Mouse (Mus musculus): Measurements from ENCODE around the gene Fgf7. TPM values are rescaled to one million over a fixed set of nuclear protein-coding genes. Genes with fewer than 3 reads are reported as not detected.

Fgf7 gene
- 1 to 10 TPM; 1.5 to 1.7 TPM for total RNA-seq (2021)

DNA sequence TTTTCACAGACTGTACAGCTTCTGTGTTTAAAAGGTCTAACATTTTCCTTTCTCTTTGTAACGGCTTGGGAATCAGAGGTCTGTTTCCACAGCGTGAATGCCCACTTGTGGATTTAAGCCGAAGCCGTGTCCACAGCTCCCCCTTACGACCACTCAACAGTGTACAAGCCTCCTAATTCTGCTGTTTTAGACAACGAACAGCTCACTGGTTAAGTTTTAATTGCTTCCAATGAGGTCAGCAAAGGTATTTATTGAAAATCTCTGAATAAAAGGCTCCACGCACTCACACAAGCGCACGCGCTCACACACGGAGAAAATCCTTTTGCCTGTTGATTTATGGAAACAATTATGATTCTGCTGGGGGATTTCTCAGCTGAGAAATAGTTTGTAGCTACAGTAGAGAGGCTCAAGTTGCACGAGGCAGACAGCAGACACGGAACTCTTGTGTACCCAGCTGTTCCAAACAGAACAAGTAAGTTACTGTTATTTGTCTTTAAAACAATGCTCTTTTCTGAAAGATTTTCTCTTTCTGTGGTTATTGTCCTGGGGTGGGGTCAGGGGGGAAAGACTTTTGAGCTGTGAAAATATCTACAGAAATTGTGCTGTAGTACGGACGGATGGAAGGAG lies at the start of gene Fgf7:
Gene Fgf7 (plus strand): TSS at position 280 of the 627 bp plus-strand sequence.
- intact Hi-C loops (cut with DNase I) = loop anchor here (2.0 kb wide), 1 partner anchor 142 kb away; no protein-coding TSS in a partner anchor
- no peak for DNase-seq (ENCODE audit: low spot score)

DNA sequence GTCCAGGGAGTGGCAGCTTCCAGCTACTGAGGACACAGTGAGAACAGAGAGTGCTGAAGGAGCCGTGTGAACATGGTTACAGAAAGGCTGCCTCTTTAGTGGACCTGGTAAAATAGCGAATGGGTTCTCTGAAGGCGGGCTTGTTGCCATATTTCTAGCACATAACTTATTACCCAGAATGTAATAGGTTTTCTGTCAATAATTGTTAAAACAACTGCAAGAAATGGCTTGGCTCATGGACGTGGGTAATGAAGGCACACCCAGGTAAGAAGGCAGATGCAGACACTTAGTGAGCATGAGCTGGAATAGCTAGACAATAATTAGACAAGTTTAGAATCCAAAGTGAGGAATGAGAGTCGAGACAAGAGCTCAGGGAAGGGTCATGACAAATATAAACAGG lies 32.2 kb upstream of the Fgf7 start:
- intact Hi-C loops (cut with DNase I) = loop anchor here (10.0 kb wide), 1 partner anchor 423 kb away; no protein-coding TSS in a partner anchor
- no peak for DNase-seq (ENCODE audit: low spot score)

- intact Hi-C loops (cut with DNase I) = loop anchor here (5.0 to 10.0 kb wide), 4 partner anchors 241 to 516 kb away; no protein-coding TSS in a partner anchor
- DNase-seq (ENCODE audit: low spot score) = no peak
Observed at GRCm38 (mm10) chr2:126006088-126006487, 28.4 kb upstream of the Fgf7 start.

- intact Hi-C loops (cut with DNase I) = loop anchor here (5.0 to 10.0 kb wide), 4 partner anchors 241 to 516 kb away; no protein-coding TSS in a partner anchor
- DNase-seq (ENCODE audit: low spot score) = no peak
Observed at GRCm38 (mm10) chr2:126006742-126007141, 27.7 kb upstream of the Fgf7 start.

GRCm38 (mm10) chr2:126014989-126015710 lies 19.3 kb upstream of the Fgf7 start:
- intact Hi-C loops (cut with DNase I) = no loop called here
- no peak for DNase-seq (ENCODE audit: low spot score)

GRCm38 (mm10) chr2:126015763-126016473 lies 18.5 kb upstream of the Fgf7 start:
- no peak for DNase-seq (ENCODE audit: low spot score)
- intact Hi-C loops (cut with DNase I) = no loop called here

DNA sequence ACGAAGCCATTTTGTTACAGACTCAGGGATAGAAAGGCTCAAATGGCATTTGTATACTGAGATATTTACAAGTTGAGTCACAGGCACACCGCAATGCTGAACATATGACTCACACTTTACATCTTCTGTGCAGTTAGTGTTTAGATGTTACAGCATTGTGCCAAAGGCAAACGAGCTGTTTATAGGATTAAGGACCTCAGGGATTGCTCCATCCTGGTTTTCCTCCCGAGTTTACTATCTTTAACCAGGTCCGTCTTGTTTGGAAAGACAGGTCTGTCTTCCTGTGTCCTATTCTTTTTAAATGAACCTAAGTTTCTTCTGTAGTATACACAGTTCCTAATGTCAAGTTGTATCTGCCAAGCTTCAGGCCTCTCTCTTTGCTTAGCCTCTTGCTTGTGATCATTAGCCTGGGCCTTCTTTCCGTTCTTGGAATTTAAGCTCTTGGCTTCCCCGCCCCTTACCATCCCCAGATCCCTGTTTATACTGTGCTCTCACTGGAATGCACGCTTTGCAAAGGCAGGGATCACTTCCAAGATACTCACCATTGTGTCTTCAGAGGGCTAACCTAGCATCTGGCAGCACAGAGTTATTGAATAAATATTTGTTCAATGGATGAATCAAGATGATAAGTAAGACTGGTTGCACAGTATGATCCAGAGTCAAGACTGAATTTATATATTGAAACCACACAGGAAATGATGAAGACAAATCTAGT lies 3.1 kb upstream of the Fgf7 start:
- intact Hi-C loops (cut with DNase I) = no loop called here
- no peak for DNase-seq (ENCODE audit: low spot score)

- DNase-seq (ENCODE audit: low spot score) = no peak
- intact Hi-C loops (cut with DNase I) = no loop called here
Observed at GRCm38 (mm10) chr2:126033114-126033972, 1.1 kb upstream of the Fgf7 start.

DNA sequence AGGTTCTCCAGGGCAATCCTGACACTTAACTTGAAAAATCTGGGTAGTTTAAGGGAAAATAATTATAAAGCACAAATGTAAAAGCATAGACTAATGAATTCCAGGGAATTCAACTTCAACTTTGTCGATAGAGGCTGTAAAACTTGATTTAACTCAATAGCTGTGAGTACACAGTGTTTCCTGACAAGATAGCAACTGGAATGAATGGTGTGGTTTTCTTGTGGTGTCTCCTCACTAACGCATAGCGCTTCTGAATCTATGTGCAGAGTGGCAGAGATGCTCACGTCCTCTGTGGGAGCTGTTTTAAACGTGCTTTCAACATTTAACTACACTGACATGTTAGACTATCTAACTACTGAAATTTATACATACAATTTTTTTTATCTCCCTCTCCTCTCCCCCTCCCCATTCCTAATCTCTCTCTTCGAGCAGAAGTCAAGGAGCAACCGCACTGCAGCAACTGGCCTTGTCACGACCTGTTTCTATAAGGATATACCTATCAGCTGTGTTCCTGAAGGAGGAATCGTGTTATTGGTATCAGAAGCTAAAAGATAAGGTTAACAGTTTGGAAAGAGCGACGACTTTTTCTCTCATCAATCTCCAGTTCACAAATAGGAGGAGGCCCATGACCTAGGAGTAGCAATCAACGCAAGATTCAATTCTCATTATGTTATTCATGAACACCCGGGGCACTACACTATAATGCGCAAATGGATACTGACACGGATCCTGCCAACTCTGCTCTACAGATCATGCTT lies 734 bp downstream of the Fgf7 start:
- no peak for DNase-seq (ENCODE audit: low spot score)
- intact Hi-C loops (cut with DNase I) = loop anchor here (2.0 kb wide), 1 partner anchor 142 kb away; no protein-coding TSS in a partner anchor

DNA sequence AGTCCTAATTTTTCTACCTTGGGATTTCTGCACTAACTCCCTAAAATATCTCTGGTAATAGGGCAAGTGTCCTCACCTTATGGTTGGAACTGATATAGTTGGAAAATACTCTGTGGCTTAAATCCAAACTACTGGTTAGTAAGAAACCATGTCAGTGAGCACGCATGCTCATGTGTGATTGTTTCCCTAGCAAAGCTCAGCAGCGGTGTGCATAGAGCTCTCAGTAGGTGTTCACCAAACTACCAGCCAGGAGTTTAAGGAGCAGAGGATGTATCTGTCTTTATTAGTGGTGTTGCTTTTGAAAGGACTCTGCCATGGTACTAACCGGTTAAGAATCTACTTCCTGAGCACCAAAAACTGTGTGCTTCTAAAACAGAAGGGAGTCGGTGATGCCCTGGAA lies 1.7 kb downstream of the Fgf7 start:
- DNase-seq (ENCODE audit: low spot score) = no peak
- intact Hi-C loops (cut with DNase I) = no loop called here

- intact Hi-C loops (cut with DNase I) = no loop called here
Observed at GRCm38 (mm10) chr2:126038221-126039000, 4.0 kb downstream of the Fgf7 start.

GRCm38 (mm10) chr2:126039414-126039891 lies 5.0 kb downstream of the Fgf7 start:
- intact Hi-C loops (cut with DNase I) = no loop called here
- DNase-seq (ENCODE audit: low spot score) = peak; percentile 28

More at GRCm38 (mm10) chr2:126038221-126039000, 4.0 kb downstream of the Fgf7 start:
- no peak for DNase-seq (ENCODE audit: low spot score)

DNA sequence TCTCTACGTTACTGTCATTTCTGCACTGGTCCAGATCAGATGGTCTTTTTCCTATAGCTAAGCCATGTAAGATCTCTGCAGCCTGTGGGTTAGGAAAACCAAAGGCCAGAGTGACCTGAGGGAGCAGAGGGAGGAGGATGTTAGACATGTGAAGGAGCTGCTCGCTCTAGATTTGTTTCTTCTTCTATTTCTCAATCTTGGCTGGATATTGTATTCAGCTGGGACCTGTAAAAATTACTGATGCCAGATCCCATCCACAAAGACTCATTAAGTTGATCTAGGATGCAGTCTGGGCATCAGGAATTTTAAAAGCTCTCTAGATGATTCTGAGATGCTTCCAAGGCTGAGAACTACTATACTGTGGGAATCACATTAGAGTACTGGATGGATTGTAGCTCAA lies 6.2 kb downstream of the Fgf7 start:
- DNase-seq (ENCODE audit: low spot score) = no peak
- intact Hi-C loops (cut with DNase I) = no loop called here

GRCm38 (mm10) chr2:126041237-126041636 lies 6.8 kb downstream of the Fgf7 start:
- DNase-seq (ENCODE audit: low spot score) = no peak
- intact Hi-C loops (cut with DNase I) = no loop called here

GRCm38 (mm10) chr2:126042674-126043073 lies 8.2 kb downstream of the Fgf7 start:
- intact Hi-C loops (cut with DNase I) = no loop called here
- DNase-seq (ENCODE audit: low spot score) = no peak

DNA sequence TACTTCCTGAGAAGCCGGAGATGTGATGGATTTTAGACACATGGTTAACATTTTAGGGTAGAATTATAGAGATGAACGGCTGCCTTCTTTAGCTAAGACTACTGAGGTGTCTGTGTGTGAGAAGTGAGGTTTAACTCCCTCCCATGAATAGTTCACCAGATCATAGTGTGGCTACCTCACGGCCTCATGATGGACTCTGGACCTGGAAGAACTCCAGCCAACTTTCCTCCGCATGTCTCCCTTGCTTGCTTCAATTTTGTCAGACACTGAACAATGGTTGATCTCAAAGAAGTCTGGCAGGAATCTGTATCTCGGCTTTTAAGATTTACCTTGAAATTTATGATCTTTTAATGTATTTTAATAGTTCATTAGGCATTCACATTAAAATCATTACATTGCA lies 11.2 kb downstream of the Fgf7 start:
- DNase-seq (ENCODE audit: low spot score) = no peak
- intact Hi-C loops (cut with DNase I) = no loop called here

DNA sequence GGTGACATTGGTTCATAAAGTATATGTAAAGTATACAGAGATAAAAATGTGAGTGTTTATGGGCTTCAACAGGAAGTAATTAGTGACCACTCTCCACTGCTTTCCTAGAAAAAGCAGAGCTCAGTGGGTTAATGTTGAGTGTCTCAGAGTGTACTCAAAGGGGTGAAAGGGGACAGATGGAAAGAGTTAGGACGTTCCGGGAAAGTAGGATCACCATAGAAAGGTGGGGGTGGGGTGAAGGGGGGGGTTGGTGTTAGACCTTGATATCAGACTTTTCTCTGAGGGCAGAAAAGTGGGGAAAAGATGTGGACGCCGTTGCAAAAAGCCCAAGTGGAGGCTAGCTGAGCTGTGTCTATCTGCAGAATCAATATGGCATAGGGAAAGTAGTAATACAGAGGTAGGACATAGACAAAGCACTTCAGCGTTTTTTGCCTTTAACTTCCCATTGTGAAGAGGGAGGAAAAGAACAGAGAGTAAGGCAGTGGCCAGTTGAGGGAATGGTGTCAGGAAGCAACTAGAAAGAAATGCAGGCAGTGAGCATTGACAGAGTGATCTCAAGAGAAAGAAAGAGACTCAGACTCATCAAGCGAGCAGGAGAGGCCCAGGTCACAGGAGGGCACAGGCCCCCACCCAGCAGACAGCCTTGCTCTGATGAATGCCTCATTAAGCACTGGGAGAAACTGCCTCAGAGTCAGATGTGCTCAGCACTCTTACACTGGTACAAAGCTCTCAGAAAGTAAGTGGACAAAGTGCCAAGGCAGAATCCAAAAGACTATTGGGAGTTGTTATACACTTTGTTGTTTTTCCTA lies 18.5 kb downstream of the Fgf7 start:
- DNase-seq (ENCODE audit: low spot score) = no peak
- intact Hi-C loops (cut with DNase I) = no loop called here

All from heart, postnatal 25 days (tissue).